Mouse (Mus musculus): ENCODE measurements around the gene Pym1.

Gene Pym1

GRCm38 (mm10) chr10:128804271-128805091, 56.8 kb downstream of the Pym1 start, which contains the start of gene Tmem198b:
TSS of gene Tmem198b (minus strand) at chr10:128804370.
- DNase-seq (ENCODE audit: low spot score in 2 of 2): peak; percentile 58 to 67

- DNase-seq (ENCODE audit: low spot score in 2 of 2): peak; percentile 84 to 96
Measured at GRCm38 (mm10) chr10:128805092-128806000, 57.7 kb downstream of the Pym1 start.

- DNase-seq (ENCODE audit: low spot score in 2 of 2): no peak
Measured at GRCm38 (mm10) chr10:128806086-128806485, 58.4 kb downstream of the Pym1 start.

GRCm38 (mm10) chr10:128807018-128807417, 59.3 kb downstream of the Pym1 start:
- no peak for DNase-seq (ENCODE audit: low spot score in 2 of 2)

Data from spleen, postnatal 10 days (tissue).